ENCODE assay signal across 23 mouse cellular contexts in genomic region chr7:144159556-144159955, GRCm38 (mm10).
DNase-seq lines count a peak whose midpoint lies in the region; ATAC-seq lines count a peak whose summit lies in the region.
"Had no signal": no experiment of that assay in that cellular context is flagged by ENCODE, and none has a peak within 500 bp of the region (broad histone marks: within the 10 kb centered on the region; RNA-seq: fewer than 3 reads in every experiment).

No protein-coding gene starts in this region.

- no peaks in the 10 kb centered on the region for H3K4me1 ChIP-seq in hindbrain, embryonic 16.5 days (ENCODE audit: control insufficient read depth, insufficient read depth, low read depth, low read length)
- peaks cover 13% of the 10 kb centered on the region for H3K4me1 ChIP-seq in hindbrain, embryonic 13.5 days (replicated peaks)
- H3K4me1 ChIP-seq: heart, embryonic 13.5 days; intestine, embryonic 15.5 days; limb, embryonic 12.5 days had no signal

- no peaks in the 10 kb centered on the region for H3K9me3 ChIP-seq in hindbrain, embryonic 16.5 days (ENCODE audit: control insufficient read depth, low read length)
- H3K9me3 ChIP-seq in hindbrain, embryonic 13.5 days: no peaks in the 10 kb centered on the region
- H3K9me3 ChIP-seq: heart, embryonic 13.5 days; hindbrain, embryonic 15.5 days; intestine, embryonic 15.5 days; limb, embryonic 12.5 days had no signal

- H3K9ac ChIP-seq in hindbrain, embryonic 16.5 days (ENCODE audit: low read depth, low read length): no peak overlapping the region
- H3K9ac ChIP-seq in hindbrain, embryonic 13.5 days: no peak overlapping the region
- H3K9ac ChIP-seq: heart, embryonic 13.5 days; hindbrain, embryonic 15.5 days; intestine, embryonic 15.5 days; limb, embryonic 12.5 days; liver, postnatal 0 days had no signal

- 60% methylated on average over 8 of the region's 8 CpGs for WGBS in hindbrain, embryonic 16.5 days
- 76% methylated on average over 8 of the region's 8 CpGs for WGBS in hindbrain, embryonic 13.5 days

- no peak overlapping the region for H3K27ac ChIP-seq in hindbrain, embryonic 16.5 days (ENCODE audit: low read depth, low read length)
- no peak overlapping the region; the same call in 1 of the 2 replicates for H3K27ac ChIP-seq in hindbrain, embryonic 13.5 days
- H3K27ac ChIP-seq: heart, embryonic 13.5 days; hindbrain, embryonic 15.5 days; intestine, embryonic 15.5 days; limb, embryonic 12.5 days; macrophage had no signal

- ATAC-seq in hindbrain, embryonic 16.5 days: peak; percentile 40
- no peak for ATAC-seq in hindbrain, embryonic 13.5 days (ENCODE audit: low FRiP score)
- ATAC-seq: intestine, embryonic 15.5 days; liver, postnatal 0 days; lung, postnatal 0 days had no signal

- H3K4me3 ChIP-seq in hindbrain, embryonic 16.5 days (ENCODE audit: low read length): no peak overlapping the region
- no peak overlapping the region for H3K4me3 ChIP-seq in hindbrain, embryonic 13.5 days
- H3K4me3 ChIP-seq: heart, embryonic 13.5 days; hindbrain, embryonic 15.5 days; intestine, embryonic 15.5 days; limb, embryonic 12.5 days had no signal

- peak; percentile 41 for DNase-seq in right cerebral cortex, postnatal 4 days
- no peak for DNase-seq in right cerebral cortex, postnatal 14 days
- DNase-seq in layer of hippocampus, adult 9-11 months: peak; percentile 62
- no peak for DNase-seq in frontal cortex, adult 2 months (ENCODE audit: extremely low spot score in 1 of 2, low spot score in 1 of 2)
- DNase-seq in gastrocnemius, postnatal 25 days: no peak
- DNase-seq: adrenal gland, adult 2 months; cerebellum, adult 2 months; gastrocnemius, postnatal 14 days; heart, adult 18-20 months; kidney, adult 8-10 months; kidney, postnatal 10 days; liver, postnatal 0 days; right cerebral cortex, postnatal 25 days; thymus, postnatal 14 days had no signal

- no peaks in the 10 kb centered on the region for H3K27me3 ChIP-seq in hindbrain, embryonic 16.5 days (replicated peaks; ENCODE audit: control insufficient read depth, insufficient read depth, low read length)
- H3K27me3 ChIP-seq in hindbrain, embryonic 13.5 days: 0 out of 2 replicates have a peak, but pooled peaks cover 4% of the 10 kb centered on the region
- H3K27me3 ChIP-seq: hindbrain, embryonic 15.5 days; intestine, embryonic 15.5 days had no signal

- H3K36me3 ChIP-seq in hindbrain, embryonic 16.5 days (ENCODE audit: control insufficient read depth, insufficient read depth, low read length): no peaks in the 10 kb centered on the region
- no peaks in the 10 kb centered on the region for H3K36me3 ChIP-seq in hindbrain, embryonic 13.5 days
- H3K36me3 ChIP-seq: heart, embryonic 13.5 days; hindbrain, embryonic 15.5 days; intestine, embryonic 15.5 days; limb, embryonic 12.5 days had no signal

- H3K4me2 ChIP-seq in hindbrain, embryonic 16.5 days (ENCODE audit: low read length): no peak overlapping the region
- no peak overlapping the region for H3K4me2 ChIP-seq in hindbrain, embryonic 13.5 days
- H3K4me2 ChIP-seq: heart, embryonic 13.5 days; hindbrain, embryonic 15.5 days; intestine, embryonic 15.5 days; limb, embryonic 12.5 days; liver, embryonic 11.5 days had no signal

Comparison
In these comparisons a context has a peak if more than half of its experiments do, and no peak if none do; other contexts are left out.
1. DNase-seq: peak in right cerebral cortex, postnatal 4 days (single experiment) and layer of hippocampus, adult 9-11 months (single experiment); none in right cerebral cortex, postnatal 14 days (single experiment), frontal cortex, adult 2 months (0 of 2) and gastrocnemius, postnatal 25 days (single experiment).